Mouse (Mus musculus) layer of hippocampus, adult 11-12 months (tissue): ENCODE results near the gene Zfp423.
A peak's percentile ranks its signal among the peaks of the same experiment; 100 is the strongest.

Source experiments
- DNase-seq: peaks from one replicate; pipeline ENCODE4 v3.0.0; 2022; ENCODE audit warnings: low spot score

Zfp423 gene

DNA sequence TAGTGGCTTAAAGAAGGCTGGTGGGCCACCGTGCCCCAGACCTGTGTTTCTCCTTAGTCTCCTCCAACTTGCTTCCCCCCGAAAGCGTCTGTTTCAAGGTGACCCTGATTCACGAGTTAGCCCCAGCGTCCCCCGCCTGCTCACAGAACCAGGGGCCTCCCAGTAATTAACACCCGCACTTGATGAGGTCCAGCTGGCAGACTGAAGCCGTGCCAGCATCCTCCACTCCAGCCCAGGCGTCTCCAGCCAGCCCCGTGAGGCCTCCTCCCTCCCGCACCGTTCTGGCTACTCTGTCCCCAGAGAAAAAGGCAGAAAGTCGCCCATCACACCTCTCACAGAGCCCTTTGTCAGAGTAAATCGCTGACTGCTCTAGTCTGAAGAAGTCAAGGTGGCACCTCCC, 213.3 kb downstream of the Zfp423 start:
- no peak for DNase-seq

DNA sequence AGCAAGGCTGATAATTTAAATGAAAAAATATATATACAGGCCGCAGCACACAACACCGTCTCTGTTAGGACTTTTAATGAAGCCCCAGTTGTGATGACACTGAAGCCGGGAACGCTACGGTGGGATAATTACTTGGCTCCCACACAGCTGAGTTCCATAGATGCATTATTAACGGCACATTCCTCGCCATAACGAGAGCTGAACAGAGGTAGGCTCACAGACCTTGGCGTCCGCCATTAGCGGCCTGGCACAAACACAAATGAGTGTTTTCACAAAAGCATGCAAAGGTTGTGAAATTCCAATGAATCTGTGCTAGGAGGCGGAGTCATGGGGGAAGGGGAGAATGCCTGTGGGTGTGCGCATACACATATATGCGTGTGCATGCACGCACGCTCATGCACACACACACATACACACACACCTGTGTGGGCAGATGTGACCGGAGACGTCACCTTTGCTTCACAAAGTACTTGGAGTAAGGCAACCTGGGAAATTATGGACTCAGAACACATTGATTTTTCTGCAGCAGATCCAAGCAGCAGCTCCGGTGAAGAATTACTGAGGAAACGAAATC, 214.2 kb downstream of the Zfp423 start:
- DNase-seq: no peak

DNA sequence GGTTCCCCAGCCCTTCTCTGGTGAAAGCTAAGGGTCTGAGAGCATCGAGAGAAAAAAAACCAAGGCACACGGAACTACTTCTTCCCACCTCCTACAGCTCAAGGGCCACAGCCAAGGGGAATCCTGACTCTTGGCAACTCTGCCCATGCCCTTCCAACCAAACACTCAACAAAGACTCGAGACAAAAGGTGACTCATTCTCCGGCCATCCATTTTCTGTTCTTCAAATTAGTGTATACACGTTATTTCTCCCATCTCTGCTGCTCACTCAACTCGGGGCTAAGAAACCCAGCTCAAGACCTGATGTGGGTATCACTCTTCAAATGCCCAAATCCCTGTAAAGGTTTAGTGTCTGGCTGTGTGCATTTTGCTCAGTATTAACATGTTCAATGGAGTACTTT, 214.8 kb downstream of the Zfp423 start:
- no peak for DNase-seq

DNA sequence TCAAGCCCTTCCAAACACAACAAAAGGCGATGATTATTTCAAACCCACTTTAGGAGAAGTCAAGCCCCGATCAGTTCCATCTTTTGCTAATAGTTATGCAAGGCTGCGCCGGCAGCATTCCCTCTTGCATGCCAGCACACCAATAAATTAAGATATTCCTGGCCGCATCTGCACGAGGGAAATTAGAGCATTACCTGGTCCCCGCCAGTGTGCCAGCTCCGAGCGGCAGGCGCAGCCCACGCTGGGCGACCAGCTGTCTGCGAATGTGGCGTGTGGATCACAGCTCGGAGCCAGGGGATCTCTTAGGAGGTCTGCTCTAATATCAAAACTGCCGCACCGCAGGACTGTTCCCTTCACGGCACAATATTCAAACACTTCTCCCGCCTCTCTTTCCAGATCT, 217.4 kb downstream of the Zfp423 start:
- no peak for DNase-seq

DNA sequence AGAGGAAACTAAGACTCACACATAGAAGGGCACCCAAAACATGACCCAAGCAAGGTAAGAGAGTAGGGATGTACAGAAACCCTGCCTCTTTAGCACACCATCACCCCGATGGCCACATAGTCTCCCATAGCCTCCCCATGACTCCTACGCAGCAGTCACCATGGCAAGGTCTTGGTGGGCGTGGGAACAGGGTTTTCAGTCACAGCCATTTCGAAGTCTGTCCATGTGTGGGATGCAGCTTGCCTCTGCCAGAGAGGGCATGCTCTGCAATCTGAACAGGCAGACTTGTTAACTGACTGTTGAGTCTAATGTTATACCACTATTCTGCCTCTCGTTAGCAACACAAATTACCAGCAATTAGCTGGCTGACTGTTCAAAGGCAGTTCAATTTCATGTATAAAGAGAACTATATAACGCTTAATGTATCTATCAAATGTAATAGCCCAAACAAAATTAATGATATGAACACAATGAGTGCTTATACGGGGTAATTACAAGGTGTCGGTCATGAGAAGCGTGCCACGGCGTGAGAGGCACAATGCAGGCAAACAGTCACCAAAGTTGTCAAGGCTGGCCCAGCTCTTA, 218.4 kb downstream of the Zfp423 start:
- no peak for DNase-seq

DNA sequence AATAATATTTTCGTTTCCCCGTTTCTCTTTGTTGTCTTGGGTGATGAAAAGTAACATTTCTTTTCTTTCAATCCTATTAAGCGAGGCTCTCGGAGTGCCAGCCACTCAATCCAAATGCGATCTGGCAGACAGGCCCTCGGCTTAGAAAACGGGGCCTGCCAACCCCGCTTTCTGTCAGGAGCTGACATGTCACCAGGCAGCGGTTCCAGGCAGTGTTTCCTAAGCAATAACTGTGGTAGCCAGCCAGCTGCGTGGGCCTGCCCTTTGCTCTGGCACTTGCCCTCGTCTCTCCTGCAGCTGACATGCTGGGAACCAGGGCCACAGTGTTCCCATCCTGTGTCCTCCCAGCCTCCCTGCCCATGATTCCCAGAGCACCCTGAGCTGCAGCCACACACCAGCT, 221.5 kb downstream of the Zfp423 start:
- peak; percentile 21 for DNase-seq

DNA sequence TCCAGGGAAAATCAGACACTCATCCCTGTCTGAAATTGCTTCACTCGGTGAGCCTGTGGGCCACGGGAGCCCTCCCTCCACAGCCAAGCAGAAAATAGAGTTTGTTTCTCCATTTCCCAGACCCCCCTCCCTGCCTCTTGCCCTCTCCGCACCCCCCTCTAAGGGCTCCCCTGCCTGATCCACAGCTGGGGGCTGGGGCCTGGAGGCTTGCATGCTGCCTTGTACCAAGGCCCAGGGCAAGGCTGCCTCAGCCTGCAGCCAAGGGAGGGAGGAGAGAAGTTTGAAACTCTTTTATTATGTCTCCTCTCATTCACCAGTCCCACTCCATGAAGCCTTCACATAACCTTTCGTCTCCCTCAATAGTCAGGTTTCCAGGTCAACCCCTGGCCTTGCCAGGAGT, 224.5 kb downstream of the Zfp423 start:
- DNase-seq: no peak

DNA sequence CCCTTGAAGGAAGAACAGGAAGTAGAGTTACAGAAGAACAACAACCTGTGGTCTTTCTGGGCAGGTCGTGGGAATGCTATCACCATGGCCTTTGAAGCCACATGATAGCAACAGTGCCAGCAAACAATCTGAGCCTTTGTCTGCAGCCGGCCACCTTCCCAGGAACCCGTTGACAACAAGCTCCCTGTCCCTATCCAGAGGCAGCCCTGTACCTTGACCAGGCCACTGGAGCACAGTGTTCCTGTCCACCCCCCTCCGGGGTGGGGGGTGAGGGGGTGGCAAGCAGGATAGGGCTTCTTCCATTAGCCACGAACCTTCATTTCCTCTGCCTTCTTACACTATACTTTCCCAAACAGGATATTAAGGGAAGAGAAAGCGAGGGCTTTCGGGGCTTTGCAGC, 224.9 kb downstream of the Zfp423 start:
- no peak for DNase-seq

DNA sequence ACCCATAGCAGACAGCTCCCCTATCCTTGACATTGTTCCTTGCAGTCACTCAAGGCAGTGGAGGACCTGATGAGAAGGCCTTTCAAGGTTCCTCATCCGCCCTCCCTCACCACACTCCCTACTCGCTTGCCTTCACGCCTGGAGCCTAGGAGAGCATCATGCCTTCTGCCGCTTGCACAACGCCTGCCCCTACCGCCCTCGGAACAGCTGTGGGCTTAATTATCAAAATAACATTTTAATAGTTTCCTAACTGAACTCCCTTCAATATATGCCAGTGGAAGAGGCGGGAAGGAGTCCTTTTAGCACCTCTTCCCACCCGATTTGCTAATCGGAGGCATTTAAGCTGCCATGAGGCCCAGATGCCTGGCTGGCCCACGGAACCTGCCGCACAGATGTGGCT, 228.3 kb downstream of the Zfp423 start:
- peak; percentile 58 for DNase-seq

DNA sequence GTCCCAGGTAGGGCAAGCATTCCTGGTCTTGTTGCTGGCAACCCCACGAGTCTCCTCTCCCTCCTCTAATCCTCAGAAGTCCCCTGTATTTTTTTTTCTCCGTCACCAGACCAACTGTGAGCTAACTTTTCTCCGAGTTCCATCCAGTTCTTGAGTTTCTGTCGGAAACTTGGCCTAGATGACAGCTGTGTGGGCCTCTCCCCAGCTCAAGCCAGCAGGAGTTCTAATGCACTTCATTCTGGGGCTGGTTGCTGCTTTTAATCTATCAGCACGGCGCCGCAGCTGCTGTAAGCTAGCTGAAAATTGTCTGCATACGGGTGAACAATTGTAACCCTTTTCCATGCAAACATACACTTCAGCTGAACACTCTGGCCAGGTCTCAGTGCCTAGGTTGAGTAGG, 236.4 kb downstream of the Zfp423 start:
- DNase-seq: no peak

DNA sequence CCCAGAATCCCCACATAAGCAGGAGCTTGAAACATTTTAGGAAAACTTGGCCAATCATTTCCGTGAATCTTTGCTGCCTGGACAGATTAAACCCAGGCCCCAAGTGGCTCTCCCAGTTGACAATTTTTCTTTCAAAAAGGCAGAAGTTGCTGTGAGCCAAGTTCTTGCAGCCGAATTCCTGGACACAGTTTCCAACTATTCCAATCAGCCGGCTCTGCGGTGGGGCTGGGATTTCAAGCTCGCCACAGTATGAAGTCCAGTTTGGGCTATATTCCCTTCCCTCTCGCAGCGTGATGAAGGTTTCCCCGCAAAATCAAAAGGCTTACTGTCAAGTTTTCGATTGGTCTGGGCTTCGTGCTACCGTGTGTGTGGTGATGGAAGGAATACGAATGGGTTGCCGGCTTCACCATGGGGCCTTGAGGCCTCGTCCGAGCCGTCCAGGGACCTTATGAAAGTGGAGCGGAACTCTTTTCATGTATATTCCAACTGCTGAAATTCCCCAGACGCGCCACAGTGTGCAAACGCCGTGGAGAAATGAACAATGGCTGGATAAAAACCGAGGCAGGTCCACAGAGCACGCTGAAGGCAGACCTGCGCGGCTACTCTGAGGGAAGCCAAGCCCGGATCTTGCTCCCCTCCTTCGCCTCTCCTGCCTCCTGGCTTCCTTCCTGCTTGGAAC, 240.1 kb downstream of the Zfp423 start:
- no peak for DNase-seq

DNA sequence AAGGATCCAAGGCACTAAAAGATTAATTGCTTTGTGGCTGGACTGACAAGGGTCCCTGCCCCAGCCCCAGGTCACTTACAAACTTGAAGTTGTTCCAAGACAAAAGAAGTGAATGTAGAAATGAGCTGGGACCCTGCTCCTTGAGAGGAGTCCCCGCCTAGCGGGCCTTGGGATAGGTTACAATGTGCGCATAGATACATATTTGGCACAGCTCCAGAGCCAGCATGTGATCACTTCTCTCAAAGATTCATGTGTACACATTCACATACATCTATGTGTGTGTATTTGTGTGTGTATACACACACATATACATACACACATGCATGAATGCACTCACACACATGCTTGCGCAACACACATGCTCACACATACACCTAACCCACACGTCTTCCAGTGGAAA, 241.9 kb downstream of the Zfp423 start:
- DNase-seq: no peak

DNA sequence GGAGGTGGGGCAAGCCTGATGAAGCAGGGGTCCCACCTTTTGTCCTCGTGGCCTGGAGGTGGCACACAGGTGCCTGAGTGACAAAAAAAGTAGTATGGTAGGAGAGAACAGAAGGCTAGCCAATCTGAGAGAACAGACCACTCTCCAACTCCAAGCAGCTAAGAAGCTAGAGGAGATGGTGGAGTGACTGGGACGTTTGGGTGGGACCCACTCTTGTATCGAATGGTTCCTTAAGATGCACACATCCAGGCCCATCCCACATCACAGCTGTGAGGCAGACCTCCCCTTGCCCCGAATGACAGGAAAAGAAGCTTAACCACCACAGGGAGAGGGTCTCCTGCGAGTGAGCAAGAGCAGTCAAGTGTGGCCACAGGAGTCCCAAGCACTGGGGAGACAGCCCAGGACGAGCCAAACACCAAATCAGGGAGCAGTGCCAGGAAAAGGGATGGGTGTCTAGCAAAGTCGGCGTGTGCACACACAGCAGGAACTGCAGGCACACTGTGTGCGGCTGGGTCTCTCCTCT, 242.6 kb downstream of the Zfp423 start:
- DNase-seq: no peak

DNA sequence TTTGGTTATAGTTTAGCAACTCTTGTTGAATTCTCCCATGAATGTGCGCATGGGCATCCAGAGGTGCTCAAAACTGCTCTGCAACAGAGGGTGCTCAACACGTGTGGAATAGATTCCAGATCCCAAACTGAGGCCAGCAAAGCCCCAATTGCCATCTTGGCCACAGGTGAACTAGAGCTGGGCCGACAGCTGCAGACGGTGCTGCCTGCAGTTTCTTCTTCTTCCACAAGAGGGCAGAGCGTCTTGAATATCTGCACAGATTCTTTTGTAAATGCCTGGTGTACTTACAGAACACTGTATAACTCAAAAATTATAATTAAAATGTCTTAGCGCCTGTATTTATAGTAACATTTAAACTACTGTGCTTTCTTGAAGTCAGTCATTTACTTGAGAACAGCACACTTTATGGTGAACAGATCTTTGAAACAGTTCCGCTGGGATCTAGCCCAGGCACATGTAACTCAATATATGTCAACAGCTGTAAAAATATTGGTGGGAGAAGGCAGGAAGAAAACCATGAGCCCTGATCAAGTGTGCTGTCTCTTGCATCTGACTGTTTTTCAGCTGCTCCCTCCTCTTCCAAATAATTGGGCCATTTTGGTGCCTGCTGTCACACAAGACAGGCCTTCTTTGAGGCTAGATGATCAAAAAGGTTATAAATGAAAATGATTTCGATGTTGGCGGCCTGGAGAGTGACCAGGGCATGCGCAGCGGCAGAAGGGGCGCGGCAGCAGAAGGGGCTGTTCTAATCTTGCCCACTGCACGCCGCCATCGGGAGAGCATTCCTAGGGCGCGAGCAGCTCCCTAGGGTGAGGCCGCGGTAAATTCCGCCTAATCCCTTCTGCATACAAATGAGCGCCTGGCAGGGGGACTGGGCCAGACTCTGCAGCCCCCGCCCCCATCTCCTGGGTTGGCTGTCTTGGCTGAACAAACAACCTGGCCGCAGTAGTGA, 243.4 kb downstream of the Zfp423 start:
- DNase-seq: peak; percentile 79

DNA sequence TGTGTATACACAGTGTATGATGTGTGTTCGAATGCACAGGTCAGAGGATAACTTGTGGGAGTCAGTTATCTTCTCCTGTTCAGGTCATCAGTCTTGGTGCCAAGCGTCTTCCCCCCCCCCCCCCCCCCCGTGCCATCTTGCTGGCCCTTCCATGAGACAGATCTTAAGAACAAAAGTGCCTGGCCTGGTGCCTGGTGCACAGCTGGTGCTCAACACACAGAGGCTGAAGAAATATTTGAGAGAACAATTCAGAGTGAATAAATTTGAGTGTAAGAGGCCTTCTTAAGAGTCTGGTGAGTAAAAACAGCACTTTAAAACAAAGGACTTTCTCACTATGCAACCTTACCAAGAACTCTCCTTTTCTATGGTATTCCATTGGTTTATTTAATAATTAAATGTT, 245.4 kb downstream of the Zfp423 start:
- DNase-seq: no peak

DNA sequence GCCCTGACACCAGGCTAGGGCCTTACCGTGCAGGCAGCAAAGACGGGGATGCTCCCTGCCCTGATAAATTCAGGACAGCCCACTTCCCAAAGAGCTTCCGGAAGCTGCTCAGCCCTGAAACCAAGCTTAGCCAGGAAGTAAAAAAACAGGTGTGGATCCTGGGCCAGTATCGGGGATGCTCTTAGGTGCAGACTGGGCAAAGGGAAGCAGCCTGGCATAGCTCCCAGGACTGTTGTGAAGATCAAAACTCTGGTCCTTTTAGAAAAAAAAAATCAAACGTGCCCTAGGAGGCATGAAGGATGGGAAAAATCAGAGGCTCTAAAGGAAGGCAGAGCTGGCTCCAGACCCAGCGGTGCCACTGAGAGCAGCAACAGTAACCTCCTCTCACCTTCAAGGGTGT, 247.4 kb downstream of the Zfp423 start:
- no peak for DNase-seq

DNA sequence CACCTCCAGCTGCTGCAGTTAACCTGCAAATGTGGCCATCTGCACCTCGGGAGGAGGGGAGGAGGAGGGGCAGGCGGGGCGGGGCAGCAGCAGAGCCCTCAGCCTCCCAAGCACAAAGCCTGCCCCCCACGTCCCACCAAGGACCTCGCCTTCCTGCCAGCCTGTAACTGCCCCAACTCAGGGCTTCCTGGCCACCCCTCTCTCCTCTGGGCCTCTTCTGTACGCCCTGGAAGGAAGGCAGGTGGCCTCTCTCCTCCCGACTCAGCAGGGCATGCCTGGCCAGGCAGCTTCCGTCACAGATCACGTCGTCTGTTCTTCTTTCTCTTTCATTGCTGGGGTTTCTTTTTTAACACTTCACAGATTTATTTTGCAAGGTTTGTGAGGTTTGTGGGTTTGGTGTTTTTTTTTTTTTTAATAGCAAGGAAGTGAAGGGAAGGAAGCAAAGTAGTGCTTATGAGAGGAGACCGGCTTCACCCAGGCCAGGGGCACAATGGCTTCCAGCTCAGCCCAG, 251.2 kb downstream of the Zfp423 start:
- DNase-seq: no peak

DNA sequence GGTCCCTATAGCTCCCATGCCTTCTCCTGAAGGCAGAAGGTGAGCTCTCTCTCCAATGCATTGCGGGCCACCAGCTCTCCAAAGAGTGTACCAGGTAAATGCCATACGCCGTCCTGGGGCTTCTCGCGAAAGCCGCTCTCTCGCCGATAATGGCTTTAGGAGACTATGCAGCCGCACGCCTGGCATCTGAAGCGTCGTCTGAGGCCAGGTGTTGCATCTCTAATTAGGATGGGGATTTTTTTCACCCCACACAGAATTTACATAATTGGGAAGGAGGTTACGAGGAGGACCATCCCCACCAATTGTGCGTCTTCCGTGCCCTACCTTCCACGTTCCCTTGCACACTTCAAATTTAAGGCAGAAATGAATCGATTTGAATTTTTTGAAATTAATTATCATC, 252.2 kb downstream of the Zfp423 start:
- DNase-seq: no peak

DNA sequence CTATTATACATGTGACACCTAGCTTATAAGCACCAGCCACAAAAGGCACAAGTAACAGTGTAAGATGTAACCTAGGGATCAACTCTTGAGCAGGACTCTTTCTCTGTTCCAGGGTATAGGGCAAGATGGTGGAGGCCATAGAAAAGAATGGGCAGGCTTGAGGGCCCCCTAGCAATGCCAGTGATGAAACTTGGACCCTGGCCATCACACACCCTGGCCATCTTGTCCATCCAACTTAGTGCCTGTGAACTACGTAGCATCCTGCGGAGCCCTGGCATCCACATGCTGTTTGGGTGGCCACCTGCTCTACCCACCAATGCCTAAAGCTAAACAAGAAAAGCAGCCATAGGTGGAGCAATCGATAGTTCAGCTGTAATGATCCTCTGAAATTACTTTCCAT, 254.6 kb downstream of the Zfp423 start:
- no peak for DNase-seq

DNA sequence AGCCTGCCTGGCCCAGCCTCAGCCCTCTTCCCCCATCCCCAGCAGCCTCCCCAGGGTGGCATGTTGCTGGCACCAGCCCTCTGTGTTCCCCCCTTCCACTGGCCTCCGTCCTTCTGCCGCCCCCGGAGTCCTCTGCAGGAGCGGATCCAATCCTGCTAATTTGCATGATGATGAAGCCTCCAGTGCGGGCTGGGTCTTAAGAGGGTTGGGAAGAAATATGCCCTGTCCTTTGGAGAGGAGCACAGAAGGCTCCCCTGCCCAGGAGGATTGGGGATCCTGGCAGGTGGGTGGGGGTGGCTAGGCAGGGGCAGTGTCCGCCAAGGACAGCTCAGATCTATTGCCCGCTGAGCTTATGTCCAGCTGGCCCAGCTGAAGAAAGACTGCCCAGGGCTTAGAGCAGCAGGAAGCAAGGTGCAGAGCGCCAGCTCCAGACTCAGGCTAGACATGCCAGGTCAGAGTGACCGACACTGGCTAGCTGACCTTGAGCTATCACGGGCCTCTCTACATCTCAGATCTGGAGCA, 256.5 kb downstream of the Zfp423 start:
- DNase-seq: no peak

DNA sequence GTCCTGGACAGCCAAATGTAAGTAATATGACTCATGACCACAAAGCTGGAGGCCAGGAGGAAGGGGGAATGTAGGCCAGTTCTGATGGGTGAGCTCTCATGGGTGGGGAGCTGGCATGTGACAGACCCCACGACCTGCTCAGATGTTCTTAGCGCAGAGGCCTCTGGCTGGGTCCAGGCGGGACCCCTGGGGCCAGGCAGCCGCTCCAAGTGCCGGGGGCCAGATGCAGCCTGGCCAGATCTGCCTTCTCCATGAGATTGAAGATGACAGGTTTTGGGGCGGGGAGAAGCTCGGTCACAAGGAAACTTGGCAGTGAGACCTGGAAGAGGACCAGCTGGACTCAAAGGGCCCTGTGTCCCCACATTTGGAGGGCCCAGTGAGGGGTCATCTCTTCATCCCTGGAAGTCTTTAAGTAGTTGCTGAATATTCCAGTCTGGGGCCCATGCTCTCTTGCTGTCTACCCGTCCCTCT, 257.3 kb downstream of the Zfp423 start:
- DNase-seq: peak; percentile 21

DNA sequence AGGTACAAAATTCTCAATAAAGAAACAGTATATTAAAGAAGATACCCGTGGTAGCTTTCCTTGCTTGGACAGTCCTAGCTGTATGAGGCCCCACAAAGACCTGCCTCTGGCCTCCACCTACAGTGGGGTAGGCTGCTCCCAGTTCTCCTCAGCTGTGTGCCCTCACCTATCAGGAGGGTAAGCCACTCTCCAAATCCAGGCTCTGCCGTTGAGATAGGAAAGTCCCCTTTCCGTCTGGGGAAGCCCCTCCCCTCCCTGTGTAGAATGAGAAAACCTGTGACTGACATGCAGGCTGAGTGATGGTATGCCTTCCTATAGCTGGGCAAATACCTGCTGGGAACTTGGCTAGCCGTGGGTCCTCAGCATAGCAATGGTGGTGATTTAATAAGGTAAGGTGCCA, 257.8 kb downstream of the Zfp423 start:
- DNase-seq: no peak
